Mouse (Mus musculus) liver, adult 2 months (tissue): ENCODE measurements around the gene Chrna9. TPM values are rescaled to one million over a fixed set of nuclear protein-coding genes. Genes with fewer than 3 reads are reported as not detected.

ENCODE experiments used
- DNase-seq: peaks from one replicate; pipeline ENCODE4 v3.0.0-alpha.2; 2011; ENCODE audit warnings: low read depth, low spot score; ENCODE audit errors: extremely low read depth
- H3K27ac ChIP-seq: fragments of 200-500 bp; replicated peaks from 2 replicates; pipeline ENCODE4 v1.5.1; 2012; ENCODE audit warnings: low read depth, mild to moderate bottlenecking, control low read depth, inconsistent platforms, low read length; ENCODE audit not compliant: insufficient read depth
- H3K27me3 ChIP-seq: fragments of 200-500 bp; 2 replicates; pipeline ENCODE4 v1.6.1; 2012; ENCODE audit warnings: mild to moderate bottlenecking, moderate library complexity, low read length, inconsistent platforms; ENCODE audit not compliant: control insufficient read depth, insufficient read depth
- H3K36me3 ChIP-seq: fragments of 200-500 bp; 2 replicates; pipeline ENCODE4 v1.6.1; 2012; ENCODE audit warnings: low read length, inconsistent platforms; ENCODE audit not compliant: control insufficient read depth, insufficient read depth
- H3K4me1 ChIP-seq: fragments of 200-500 bp; 2 replicates; pipeline ENCODE4 v1.6.1; 2011; ENCODE audit warnings: low read length; ENCODE audit not compliant: control insufficient read depth, insufficient read depth
- H3K4me3 ChIP-seq: fragments of 200-500 bp; 2 replicates; pipeline ENCODE4 v1.5.1; 2011; ENCODE audit warnings: low read depth, mild to moderate bottlenecking, control low read depth, low read length, moderate library complexity; ENCODE audit not compliant: insufficient read depth
- H3K79me2 ChIP-seq: fragments of 200-500 bp; 2 replicates; pipeline ENCODE4 v1.6.1; 2012; ENCODE audit warnings: inconsistent platforms, mild to moderate bottlenecking, low read length, moderate library complexity; ENCODE audit not compliant: control insufficient read depth, insufficient read depth
- H3K9ac ChIP-seq: fragments of 200-500 bp; 2 replicates; pipeline ENCODE4 v1.6.1; 2012; ENCODE audit warnings: low read depth, mild to moderate bottlenecking, control low read depth, inconsistent platforms, low read length
- CTCF ChIP-seq: fragments of 200-500 bp; IDR thresholded peaks from 2 replicates; pipeline ENCODE4 v1.5.1; 2011; ENCODE audit warnings: low read depth, low read length, control low read depth
- POLR2A ChIP-seq: fragments of 200-500 bp; IDR thresholded peaks from 2 replicates; pipeline ENCODE4 v1.6.1; 2011; ENCODE audit warnings: low read length, control low read depth; ENCODE audit not compliant: insufficient read depth; ENCODE audit errors: extremely low read depth
- whole genome bisulfite sequencing: fragments of 180-500 bp; shearing (Covaris S2); methylation state at CpG from one replicate; pipeline ENCODE4 v1.1.7; 2018; 5-methylcytosine and 5-hydroxymethylcytosine counted together
- polyA plus RNA-seq: library from polyadenylated mRNA; depleted of rRNA; stranded (reverse); fragments of >200 nt; gene quantifications from 2 replicates; pipeline ENCODE4 v1.2.3, GENCODE M21; 2012
- total RNA-seq: library from RNA; depleted of rRNA; stranded (reverse); fragments of >200 nt; gene quantifications from 2 replicates; pipeline ENCODE4 v1.2.3, GENCODE M21; 2014

Gene Chrna9
- total and polyA plus RNA-seq, 2 experiments: not detected

DNA sequence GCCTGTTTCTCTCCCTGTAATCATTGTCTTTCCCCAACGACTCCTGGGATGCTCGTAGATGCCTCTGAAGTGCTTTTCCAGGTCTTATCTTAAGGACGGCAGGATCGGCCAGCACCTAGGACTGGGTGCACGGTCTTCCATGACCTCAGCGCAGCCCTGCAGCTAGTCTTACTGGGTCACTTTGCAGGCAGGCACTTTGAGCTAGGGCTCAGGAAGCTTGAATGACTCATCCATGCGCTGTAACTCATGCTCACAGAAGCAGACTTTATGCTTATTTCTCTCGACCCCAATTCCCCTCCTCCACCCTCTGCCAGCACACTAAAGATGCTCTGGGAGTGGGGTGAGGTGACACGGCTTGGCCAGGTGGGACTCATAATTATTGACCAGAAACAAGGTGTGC lies 31.9 kb upstream of the Chrna9 start:
- WGBS: 89% methylated on average over 9 of the region's 9 CpGs
- H3K4me3 ChIP-seq: no peak overlapping the region
- H3K4me1 ChIP-seq: no peaks in the 10 kb centered on the region
- H3K27me3 ChIP-seq: no peaks in the 10 kb centered on the region
- H3K27ac ChIP-seq: no peak overlapping the region
- no peak for DNase-seq
- no peaks in the 10 kb centered on the region for H3K79me2 ChIP-seq
- no peak for TF ChIP-seq POLR2A
- TF ChIP-seq CTCF: no peak
- H3K9ac ChIP-seq: no peak overlapping the region
- H3K36me3 ChIP-seq: no peaks in the 10 kb centered on the region

DNA sequence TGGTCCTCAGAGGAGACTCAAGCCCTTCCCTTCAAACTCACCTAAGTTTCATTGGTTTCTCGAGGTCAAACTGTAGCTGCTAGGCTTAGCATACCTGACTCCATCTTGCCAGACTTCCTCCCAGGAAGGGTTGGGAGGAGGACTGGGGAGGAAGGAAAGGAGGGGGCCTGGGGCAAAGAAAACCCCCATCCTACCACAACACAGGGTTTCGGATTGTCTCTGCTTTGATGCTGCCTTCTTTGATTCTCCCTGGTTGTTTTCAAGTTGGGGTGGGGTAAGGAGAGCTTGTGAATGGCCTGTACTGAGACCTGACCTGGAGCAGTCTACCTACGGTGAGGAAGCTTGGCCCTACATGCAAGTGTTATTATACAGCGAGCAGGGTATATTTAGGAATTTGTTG lies 30.2 kb upstream of the Chrna9 start:
- Histone ChIP-seq H3K36me3 (no peaks in the 10 kb centered on the region), H3K79me2 (no peaks in the 10 kb centered on the region), H3K27me3 (no peaks in the 10 kb centered on the region), H3K4me3 (no peak overlapping the region), H3K27ac (no peak overlapping the region), H3K4me1 (no peaks in the 10 kb centered on the region), H3K9ac (no peak overlapping the region)
- TF ChIP-seq CTCF: no peak
- TF ChIP-seq POLR2A: no peak
- 92% methylated on average over 4 of the region's 4 CpGs for WGBS
- no peak for DNase-seq

DNA sequence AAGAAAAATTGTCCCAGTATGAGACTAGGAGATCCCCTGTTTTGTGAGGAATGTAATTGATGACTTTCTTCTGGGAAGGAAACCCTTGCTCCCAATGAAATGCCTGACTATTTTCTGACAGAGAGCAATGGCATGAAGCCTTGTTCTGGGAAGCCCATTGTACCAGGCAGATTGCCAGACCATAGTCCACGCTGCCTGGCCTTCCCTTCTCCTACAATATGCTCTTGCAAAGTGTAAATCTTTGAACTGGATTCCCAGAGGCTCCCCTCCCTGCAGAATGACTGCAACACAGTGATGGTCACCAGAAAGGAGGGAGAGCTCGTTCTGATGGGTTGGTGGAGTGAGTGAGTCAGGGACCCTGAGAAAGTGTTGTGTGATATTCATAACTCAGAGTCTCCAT lies 26.0 kb upstream of the Chrna9 start:
- WGBS: 56% methylated on average over 2 of the region's 2 CpGs
- no peak for DNase-seq
- no peak for TF ChIP-seq POLR2A
- TF ChIP-seq CTCF: no peak
- Histone ChIP-seq H3K27ac (no peak overlapping the region), H3K4me3 (no peak overlapping the region), H3K4me1 (no peaks in the 10 kb centered on the region), H3K9ac (no peak overlapping the region), H3K36me3 (no peaks in the 10 kb centered on the region), H3K79me2 (no peaks in the 10 kb centered on the region), H3K27me3 (no peaks in the 10 kb centered on the region)

DNA sequence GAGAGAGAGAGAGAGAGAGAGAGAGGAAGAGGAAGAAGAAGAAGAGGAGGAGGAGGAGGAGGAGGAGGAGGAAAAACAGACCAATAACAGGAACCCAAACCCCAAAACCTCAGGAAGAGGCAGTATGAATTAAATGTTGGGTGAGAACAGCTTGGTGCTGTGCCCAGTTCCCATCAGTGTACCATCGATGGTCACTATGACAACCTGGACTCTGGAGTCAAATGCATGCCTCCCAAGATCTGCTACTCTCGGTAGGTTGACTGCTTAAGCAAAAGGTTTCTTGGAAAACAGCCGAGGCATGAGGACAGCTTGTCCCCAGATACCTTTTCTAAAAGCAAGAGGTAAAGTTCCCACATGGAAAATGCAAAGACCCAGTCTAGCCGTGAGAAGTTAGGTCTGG lies 25.4 kb upstream of the Chrna9 start:
- no peak overlapping the region for H3K9ac ChIP-seq
- no peaks in the 10 kb centered on the region for H3K27me3 ChIP-seq
- no peaks in the 10 kb centered on the region for H3K4me1 ChIP-seq
- H3K79me2 ChIP-seq: no peaks in the 10 kb centered on the region
- no peak overlapping the region for H3K4me3 ChIP-seq
- H3K27ac ChIP-seq: no peak overlapping the region
- DNase-seq: no peak
- TF ChIP-seq CTCF (no peak), POLR2A (no peak)
- 87% methylated on average over 4 of the region's 4 CpGs for WGBS
- H3K36me3 ChIP-seq: no peaks in the 10 kb centered on the region

DNA sequence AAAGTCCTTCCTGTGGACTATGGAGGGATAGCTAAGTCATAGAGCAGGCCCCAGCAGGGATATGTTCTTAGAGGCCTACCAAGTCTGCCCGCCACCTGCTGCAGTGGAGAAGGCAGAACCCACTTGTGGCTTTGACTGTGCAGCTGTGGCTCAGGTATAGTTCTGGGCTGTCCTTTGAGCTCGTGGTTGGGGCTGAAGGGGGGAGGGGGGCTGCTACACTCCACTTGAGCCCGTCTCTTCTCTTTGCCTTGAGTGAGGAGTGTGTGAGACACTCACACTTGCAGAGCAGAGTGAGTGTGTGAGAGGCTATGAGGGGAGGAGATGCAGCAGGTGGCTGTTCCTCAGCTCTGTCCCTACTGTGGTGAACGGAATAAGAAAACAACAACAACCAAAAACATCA lies 24.3 kb upstream of the Chrna9 start:
- no peak for DNase-seq
- H3K4me3 ChIP-seq: no peak overlapping the region
- no peak overlapping the region for H3K9ac ChIP-seq
- no peaks in the 10 kb centered on the region for H3K27me3 ChIP-seq
- no peaks in the 10 kb centered on the region for H3K4me1 ChIP-seq
- no peak overlapping the region for H3K27ac ChIP-seq
- no peaks in the 10 kb centered on the region for H3K36me3 ChIP-seq
- 90% methylated on average over 4 of the region's 4 CpGs for WGBS
- no peaks in the 10 kb centered on the region for H3K79me2 ChIP-seq
- TF ChIP-seq POLR2A (no peak), CTCF (no peak)

DNA sequence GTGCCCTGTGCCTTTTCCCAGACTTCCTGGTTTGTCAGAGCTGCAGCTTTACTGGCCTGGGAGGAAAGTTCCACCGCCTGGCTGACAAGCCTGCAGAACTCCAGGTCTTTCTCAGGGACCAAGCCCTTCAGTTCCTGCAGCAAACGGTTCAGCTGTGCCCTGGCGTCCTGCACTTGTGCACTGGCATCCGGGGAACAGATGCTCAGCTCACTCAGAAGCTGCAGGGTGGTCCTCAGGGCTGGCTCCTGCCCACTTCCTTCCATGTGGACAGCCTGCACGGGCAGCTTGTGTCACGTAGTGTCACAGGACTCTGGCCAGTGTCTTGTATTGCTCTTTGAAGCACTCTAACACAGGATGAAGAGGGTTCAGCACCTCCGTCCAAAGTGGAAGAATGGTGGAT lies 23.0 kb upstream of the Chrna9 start:
- TF ChIP-seq POLR2A (no peak), CTCF (no peak)
- H3K27ac ChIP-seq: no peak overlapping the region
- no peaks in the 10 kb centered on the region for H3K36me3 ChIP-seq
- no peak overlapping the region for H3K9ac ChIP-seq
- no peaks in the 10 kb centered on the region for H3K27me3 ChIP-seq
- no peak for DNase-seq
- no peak overlapping the region for H3K4me3 ChIP-seq
- H3K79me2 ChIP-seq: no peaks in the 10 kb centered on the region
- WGBS: 74% methylated on average over 7 of the region's 7 CpGs
- no peaks in the 10 kb centered on the region for H3K4me1 ChIP-seq
